Mouse (Mus musculus): ENCODE measurements around the gene Erich6b. TPM values are rescaled to one million over a fixed set of nuclear protein-coding genes. Genes with fewer than 3 reads are reported as not detected.

Erich6b gene
- polyA plus RNA-seq, 2 experiments: not detected

GRCm38 (mm10) chr14:75628870-75629269 is 13.2 kb upstream of the Erich6b start:
- Histone ChIP-seq H3K4me2 (ENCODE audit: low read depth) (no peak overlapping the region), H3K27ac (no peak overlapping the region), H3K27me3 (ENCODE audit: control insufficient read depth, insufficient read depth, low read length) (no peaks in the 10 kb centered on the region), H3K9ac (replicated peaks) (no peak overlapping the region), H3K9me3 (ENCODE audit: control insufficient read depth, low read length) (no peaks in the 10 kb centered on the region), H3K4me1 (replicated peaks; ENCODE audit: control insufficient read depth in 2 of 2, insufficient read depth in 2 of 2, low read length in 1 of 2) (peaks cover 0 to 3% of the 10 kb centered on the region in 2 experiments; a peak in 1 of 4 replicates), H3K4me3 (ENCODE audit: insufficient read depth in 1 of 2, low read depth in 2 of 2, low read length in 2 of 2) (no peak overlapping the region), H3K36me3 (replicated peaks; ENCODE audit: control insufficient read depth, insufficient read depth, low read depth) (no peaks in the 10 kb centered on the region)
- TF ChIP-seq CTCF (IDR thresholded peaks at IDR 0.05; ENCODE audit: low read depth): no peak
- no peak for TF ChIP-seq EP300 (IDR thresholded peaks at IDR 0.05; ENCODE audit: low read depth)
- WGBS (ENCODE audit: insufficient replicate concordance): 13% methylated on average over 8 of the region's 8 CpGs
- ATAC-seq (ENCODE audit: insufficient read depth) (no peak), DNase-seq (ENCODE audit: low read depth in 3 of 3, low spot score in 3 of 3) (no peak)

GRCm38 (mm10) chr14:75635350-75635749 is 6.7 kb upstream of the Erich6b start:
- Histone ChIP-seq H3K4me3 (ENCODE audit: insufficient read depth in 1 of 2, low read depth in 2 of 2, low read length in 2 of 2) (no peak overlapping the region), H3K4me1 (replicated peaks; ENCODE audit: control insufficient read depth in 2 of 2, insufficient read depth in 2 of 2, low read length in 1 of 2) (no peaks in the 10 kb centered on the region), H3K27ac (no peak overlapping the region), H3K9ac (replicated peaks) (no peak overlapping the region), H3K9me3 (ENCODE audit: control insufficient read depth, low read length) (no peaks in the 10 kb centered on the region), H3K4me2 (ENCODE audit: low read depth) (no peak overlapping the region), H3K27me3 (ENCODE audit: control insufficient read depth, insufficient read depth, low read length) (no peaks in the 10 kb centered on the region), H3K36me3 (replicated peaks; ENCODE audit: control insufficient read depth, insufficient read depth, low read depth) (no peaks in the 10 kb centered on the region)
- ATAC-seq (ENCODE audit: insufficient read depth): no peak
- WGBS (ENCODE audit: insufficient replicate concordance): 59% methylated on average over 12 of the region's 12 CpGs
- TF ChIP-seq EP300 (IDR thresholded peaks at IDR 0.05; ENCODE audit: low read depth): no peak
- no peak for TF ChIP-seq CTCF (IDR thresholded peaks at IDR 0.05; ENCODE audit: low read depth)
- DNase-seq (ENCODE audit: low read depth in 3 of 3, low spot score in 3 of 3): no peak

GRCm38 (mm10) chr14:75636107-75636506 is 6.0 kb upstream of the Erich6b start:
- TF ChIP-seq EP300 (IDR thresholded peaks at IDR 0.05; ENCODE audit: low read depth): no peak
- Histone ChIP-seq H3K9me3 (ENCODE audit: control insufficient read depth, low read length) (no peaks in the 10 kb centered on the region), H3K4me3 (ENCODE audit: insufficient read depth in 1 of 2, low read depth in 2 of 2, low read length in 2 of 2) (no peak overlapping the region), H3K36me3 (replicated peaks; ENCODE audit: control insufficient read depth, insufficient read depth, low read depth) (no peaks in the 10 kb centered on the region), H3K4me1 (replicated peaks; ENCODE audit: control insufficient read depth in 2 of 2, insufficient read depth in 2 of 2, low read length in 1 of 2) (no peaks in the 10 kb centered on the region), H3K4me2 (ENCODE audit: low read depth) (no peak overlapping the region), H3K9ac (replicated peaks) (no peak overlapping the region), H3K27ac (no peak overlapping the region), H3K27me3 (ENCODE audit: control insufficient read depth, insufficient read depth, low read length) (no peaks in the 10 kb centered on the region)
- ATAC-seq (ENCODE audit: insufficient read depth): no peak
- 58% methylated on average over 7 of the region's 7 CpGs for WGBS (ENCODE audit: insufficient replicate concordance)
- no peak for DNase-seq (ENCODE audit: low read depth in 3 of 3, low spot score in 3 of 3)

GRCm38 (mm10) chr14:75637641-75638040 is 4.4 kb upstream of the Erich6b start:
- ATAC-seq (ENCODE audit: insufficient read depth) (no peak), DNase-seq (ENCODE audit: low read depth in 3 of 3, low spot score in 3 of 3) (no peak)
- Histone ChIP-seq H3K27me3 (ENCODE audit: control insufficient read depth, insufficient read depth, low read length) (no peaks in the 10 kb centered on the region), H3K36me3 (replicated peaks; ENCODE audit: control insufficient read depth, insufficient read depth, low read depth) (no peaks in the 10 kb centered on the region), H3K4me1 (replicated peaks; ENCODE audit: control insufficient read depth in 2 of 2, insufficient read depth in 2 of 2, low read length in 1 of 2) (no peaks in the 10 kb centered on the region), H3K4me3 (ENCODE audit: insufficient read depth in 1 of 2, low read depth in 2 of 2, low read length in 2 of 2) (no peak overlapping the region), H3K27ac (no peak overlapping the region), H3K9me3 (ENCODE audit: control insufficient read depth, low read length) (no peaks in the 10 kb centered on the region), H3K4me2 (ENCODE audit: low read depth) (no peak overlapping the region), H3K9ac (replicated peaks) (no peak overlapping the region)
- 54% methylated on average over 4 of the region's 4 CpGs for WGBS (ENCODE audit: insufficient replicate concordance)
- TF ChIP-seq EP300 (IDR thresholded peaks at IDR 0.05; ENCODE audit: low read depth): no peak
- no peak for TF ChIP-seq CTCF (IDR thresholded peaks at IDR 0.05; ENCODE audit: low read depth)

DNA sequence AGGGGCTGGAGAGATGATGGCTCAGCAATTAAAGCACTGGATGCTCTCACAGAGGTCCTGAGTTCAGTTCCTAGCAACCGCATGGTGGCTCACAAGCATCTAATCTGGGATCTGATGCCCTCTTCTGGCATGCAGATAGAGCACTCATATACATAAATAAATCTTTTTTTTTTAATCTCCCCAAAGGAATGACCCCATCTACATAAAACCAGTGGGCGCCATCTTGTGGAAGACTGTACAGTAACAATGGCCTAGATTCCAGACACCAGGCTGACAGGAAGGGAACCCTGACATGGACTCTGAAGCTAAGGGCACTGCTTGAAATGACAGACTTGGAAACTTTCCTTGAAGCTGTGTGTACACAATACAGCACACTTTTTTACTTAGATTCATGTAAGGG is 1.2 kb upstream of the Erich6b start:
- 61% methylated on average over 2 of the region's 2 CpGs for WGBS (ENCODE audit: insufficient replicate concordance)
- H3K27me3 ChIP-seq (ENCODE audit: control insufficient read depth, insufficient read depth, low read length): no peaks in the 10 kb centered on the region
- no peak overlapping the region for H3K4me3 ChIP-seq (ENCODE audit: insufficient read depth in 1 of 2, low read depth in 2 of 2, low read length in 2 of 2)
- ATAC-seq (ENCODE audit: insufficient read depth): no peak
- no peaks in the 10 kb centered on the region for H3K4me1 ChIP-seq (replicated peaks; ENCODE audit: control insufficient read depth in 2 of 2, insufficient read depth in 2 of 2, low read length in 1 of 2)
- H3K9ac ChIP-seq (replicated peaks): no peak overlapping the region
- no peaks in the 10 kb centered on the region for H3K36me3 ChIP-seq (replicated peaks; ENCODE audit: control insufficient read depth, insufficient read depth, low read depth)
- no peaks in the 10 kb centered on the region for H3K9me3 ChIP-seq (ENCODE audit: control insufficient read depth, low read length)
- DNase-seq (ENCODE audit: low read depth in 3 of 3, low spot score in 3 of 3): no peak
- H3K4me2 ChIP-seq (ENCODE audit: low read depth): no peak overlapping the region
- H3K27ac ChIP-seq: no peak overlapping the region
- TF ChIP-seq CTCF (IDR thresholded peaks at IDR 0.05; ENCODE audit: low read depth) (peak; percentile 32; the same call in 1 of the 2 replicates), EP300 (IDR thresholded peaks at IDR 0.05; ENCODE audit: low read depth) (no peak)
